Mouse (Mus musculus) hindbrain, embryonic 10.5 days (tissue): ENCODE data around the gene Usp28. TPM values are rescaled to one million over a fixed set of nuclear protein-coding genes. Genes with fewer than 3 reads are reported as not detected.
"Not testable (repeated sequence)": the region's sequence is repeated elsewhere in the genome, so short reads cannot be mapped to it uniquely, and the experiment has no call there.

Experiments used
- DNase-seq: peaks from one replicate; pipeline ENCODE4 v3.0.0-alpha.2; 2017; ENCODE audit warnings: low spot score
- H3K27ac ChIP-seq: fragments of 300-500 bp; sonication (generic); 2 replicates; pipeline ENCODE4 v1.5.1; 2016; ENCODE audit warnings: mild to moderate bottlenecking, moderate library complexity
- H3K27me3 ChIP-seq: fragments of 300-500 bp; sonication (generic); 2 replicates; pipeline ENCODE4 v1.6.1; 2016; ENCODE audit warnings: mild to moderate bottlenecking; ENCODE audit not compliant: poor library complexity, insufficient read depth, severe bottlenecking
- H3K36me3 ChIP-seq: fragments of 300-500 bp; sonication (generic); 2 replicates; pipeline ENCODE4 v1.6.1; 2016; ENCODE audit warnings: mild to moderate bottlenecking, moderate library complexity
- H3K4me1 ChIP-seq: fragments of 300-500 bp; sonication (generic); replicated peaks from 2 replicates; pipeline ENCODE4 v1.6.1; 2016; ENCODE audit warnings: mild to moderate bottlenecking
- H3K4me3 ChIP-seq: fragments of 300-500 bp; sonication (generic); 2 replicates; pipeline ENCODE4 v1.5.1; 2016; ENCODE audit warnings: mild to moderate bottlenecking, moderate library complexity
- H3K9me3 ChIP-seq: fragments of 300-500 bp; sonication (generic); 2 replicates; pipeline ENCODE4 v1.6.1; 2016; ENCODE audit warnings: mild to moderate bottlenecking, moderate library complexity
- WGBS: fragments of 180-500 bp; shearing (Covaris S2); methylation state at CpG from one replicate; pipeline ENCODE4 v1.1.7; 2016; 5-methylcytosine and 5-hydroxymethylcytosine counted together
- polyA plus RNA-seq: library from polyadenylated mRNA; unstranded; fragments of >200 nt; fragmentation: Nextera tagmentation; extraction: Ambion mirVana; gene quantifications from 2 replicates; pipeline ENCODE4 v1.2.1, GENCODE M21; 2016

The Usp28 gene
- polyA plus RNA-seq: 44.1 and 55.4 TPM in 2 replicates

- Histone ChIP-seq H3K4me1 (peaks cover 37% of the 10 kb centered on the region), H3K9me3 (no peaks in the 10 kb centered on the region), H3K36me3 (peaks cover 11% of the 10 kb centered on the region), H3K27ac (peak within 1 kb of the TSS; percentile 92), H3K4me3 (peak within 1 kb of the TSS; percentile 79), H3K27me3 (no peaks in the 10 kb centered on the region)
- WGBS: under 1% methylated on average over 94 of the region's 94 CpGs
- DNase-seq: peak; percentile 99
These were observed at the start of gene Usp28 for GRCm38 (mm10) chr9:48984845-48985707. TSS of gene Usp28 (plus strand) at chr9:48985375.

DNA sequence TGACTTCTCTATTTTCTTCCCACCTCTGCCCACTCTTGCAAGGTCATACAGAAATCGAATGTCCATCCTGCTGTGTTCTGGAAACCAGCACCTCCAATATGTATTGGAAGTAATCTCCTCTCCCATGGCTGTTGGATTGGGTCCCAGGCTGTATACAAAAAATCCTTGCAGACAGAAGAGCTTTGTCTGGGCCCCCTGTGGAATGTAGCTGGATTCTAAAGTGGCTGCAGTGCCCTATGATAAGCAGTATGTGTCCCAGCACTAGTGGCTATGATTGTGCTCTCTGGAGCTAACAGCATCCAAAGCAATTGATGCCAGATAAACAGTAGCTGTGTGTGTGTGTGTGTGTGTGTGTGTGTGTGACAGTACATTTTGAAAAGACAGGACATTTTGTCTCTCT is 42.8 kb upstream of the Usp28 start:
- Histone ChIP-seq H3K4me3 (no peak overlapping the region), H3K9me3 (no peaks in the 10 kb centered on the region), H3K27me3 (no peaks in the 10 kb centered on the region), H3K27ac (no peak overlapping the region), H3K36me3 (no peaks in the 10 kb centered on the region), H3K4me1 (no peaks in the 10 kb centered on the region)
- 88% methylated on average over 1 of the region's 1 CpGs for WGBS
- no peak for DNase-seq

DNA sequence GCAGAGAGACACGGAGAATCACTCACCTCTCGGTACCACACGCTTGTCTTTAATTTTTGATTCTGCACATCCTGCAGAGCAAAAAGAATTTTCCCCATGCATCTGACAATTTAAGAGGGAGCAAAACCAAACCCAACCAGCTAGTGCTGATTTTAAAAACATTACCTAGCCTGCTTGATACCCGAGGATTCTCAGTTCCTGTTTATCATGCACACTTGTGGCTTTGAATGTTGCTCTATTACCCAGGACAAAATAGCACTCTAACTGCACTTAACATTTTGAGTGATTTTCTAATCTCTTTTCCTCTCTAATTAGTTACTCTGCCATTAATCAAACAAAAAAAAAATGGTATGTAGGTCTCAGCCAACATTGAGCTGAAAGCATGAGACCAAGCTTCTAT is 37.6 kb upstream of the Usp28 start:
- Histone ChIP-seq H3K27ac (no peak overlapping the region), H3K9me3 (no peaks in the 10 kb centered on the region), H3K36me3 (no peaks in the 10 kb centered on the region), H3K4me1 (no peaks in the 10 kb centered on the region), H3K4me3 (no peak overlapping the region), H3K27me3 (no peaks in the 10 kb centered on the region)
- DNase-seq: no peak
- 93% methylated on average over 4 of the region's 4 CpGs for WGBS

DNA sequence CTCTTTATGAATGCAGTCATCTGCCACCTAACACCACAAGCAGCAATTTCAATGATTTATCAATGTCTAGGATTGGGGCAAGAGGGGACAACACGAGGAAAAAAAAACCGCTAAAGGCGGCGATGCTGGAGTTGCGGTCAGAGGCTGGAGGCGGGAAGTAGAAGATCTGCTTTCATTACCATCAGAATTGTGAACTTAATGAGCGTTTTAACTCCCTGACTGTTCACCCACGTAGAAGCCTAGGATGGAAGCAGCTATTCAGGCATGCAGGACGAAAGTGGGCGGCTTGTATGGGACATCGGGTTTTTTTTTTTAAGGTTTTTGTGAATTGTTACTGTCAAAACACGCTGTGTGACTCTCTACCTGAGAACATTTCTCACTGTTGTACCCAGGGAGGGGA is 23.9 kb upstream of the Usp28 start:
- DNase-seq: no peak
- Histone ChIP-seq H3K4me1 (peaks cover 14% of the 10 kb centered on the region), H3K27me3 (peaks cover 16% of the 10 kb centered on the region), H3K36me3 (no peaks in the 10 kb centered on the region), H3K4me3 (peak overlapping the region; percentile 20; the same call in 1 of the 2 replicates), H3K9me3 (no peaks in the 10 kb centered on the region), H3K27ac (no peak overlapping the region)
- WGBS: 32% methylated on average over 12 of the region's 12 CpGs

- no peak for DNase-seq
- peaks cover 14% of the 10 kb centered on the region for H3K4me1 ChIP-seq
- H3K36me3 ChIP-seq: no peaks in the 10 kb centered on the region
- no peaks in the 10 kb centered on the region for H3K9me3 ChIP-seq
- no peak overlapping the region for H3K4me3 ChIP-seq
- peaks cover 16% of the 10 kb centered on the region for H3K27me3 ChIP-seq
- no peak overlapping the region for H3K27ac ChIP-seq
- WGBS: 51% methylated on average over 7 of the region's 7 CpGs
These were observed 23.0 kb upstream of the Usp28 start for GRCm38 (mm10) chr9:48962131-48962530.

- WGBS: 70% methylated on average over 7 of the region's 7 CpGs
- no peak for DNase-seq
- Histone ChIP-seq H3K36me3 (no peaks in the 10 kb centered on the region), H3K27me3 (peaks cover 16% of the 10 kb centered on the region), H3K4me3 (no peak within 1 kb of the TSS), H3K27ac (no peak within 1 kb of the TSS), H3K4me1 (peaks cover 14% of the 10 kb centered on the region), H3K9me3 (no peaks in the 10 kb centered on the region)
These were observed 20.6 kb upstream of the Usp28 start, which contains the start of gene Htr3b for GRCm38 (mm10) chr9:48964587-48965040. TSS of gene Htr3b (minus strand) at chr9:48964990.

DNA sequence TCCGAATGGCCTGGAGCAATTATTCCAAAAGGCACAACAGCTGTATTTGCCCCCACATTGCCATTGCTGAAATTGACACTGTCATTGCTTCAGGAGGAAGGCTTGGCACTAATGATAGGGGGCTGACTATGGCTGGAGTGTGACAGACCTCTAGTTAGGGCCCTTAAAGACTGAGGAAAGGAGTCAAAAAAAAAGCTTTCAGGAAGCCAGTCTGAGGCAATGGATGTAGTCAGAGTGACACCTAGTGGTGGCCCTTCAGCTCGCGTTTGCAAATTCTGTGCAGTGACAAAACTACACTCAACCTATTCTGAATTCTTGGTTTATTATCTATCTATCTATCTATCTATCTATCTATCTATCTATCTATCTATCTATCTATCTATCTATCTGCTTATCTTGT is 12.7 kb upstream of the Usp28 start:
- Histone ChIP-seq H3K27me3 (no peaks in the 10 kb centered on the region), H3K4me3 (no peak overlapping the region), H3K9me3 (no peaks in the 10 kb centered on the region), H3K36me3 (no peaks in the 10 kb centered on the region), H3K4me1 (no peaks in the 10 kb centered on the region), H3K27ac (no peak overlapping the region)
- 32% methylated on average over 3 of the region's 3 CpGs for WGBS
- DNase-seq: peak; percentile 38

GRCm38 (mm10) chr9:48976661-48977355 is 8.4 kb upstream of the Usp28 start:
- Histone ChIP-seq H3K27me3 (no peaks in the 10 kb centered on the region), H3K4me1 (no peaks in the 10 kb centered on the region), H3K4me3 (no peak overlapping the region), H3K9me3 (no peaks in the 10 kb centered on the region), H3K36me3 (no peaks in the 10 kb centered on the region), H3K27ac (no peak overlapping the region)
- DNase-seq: no peak
- WGBS: 84% methylated on average over 6 of the region's 6 CpGs

- Histone ChIP-seq H3K4me3 (no peak overlapping the region), H3K27me3 (no peaks in the 10 kb centered on the region), H3K4me1 (peaks cover 8% of the 10 kb centered on the region; the same call in 1 of the 2 replicates), H3K36me3 (0 out of 2 replicates have a peak, but pooled peaks cover 2% of the 10 kb centered on the region), H3K9me3 (no peaks in the 10 kb centered on the region), H3K27ac (no peak overlapping the region)
- DNase-seq: no peak
- WGBS: 82% methylated on average over 5 of the region's 5 CpGs
These were observed 4.8 kb upstream of the Usp28 start for GRCm38 (mm10) chr9:48980371-48980770.

GRCm38 (mm10) chr9:48980781-48981180 is 4.4 kb upstream of the Usp28 start:
- Histone ChIP-seq H3K9me3 (no peaks in the 10 kb centered on the region), H3K4me3 (no peak overlapping the region), H3K36me3 (0 out of 2 replicates have a peak, but pooled peaks cover 2% of the 10 kb centered on the region), H3K27ac (no peak overlapping the region), H3K27me3 (no peaks in the 10 kb centered on the region), H3K4me1 (peaks cover 8% of the 10 kb centered on the region; the same call in 1 of the 2 replicates)
- no peak for DNase-seq
- WGBS: 85% methylated on average over 3 of the region's 3 CpGs

- Histone ChIP-seq H3K4me3 (no peak overlapping the region), H3K4me1 (peaks cover 14% of the 10 kb centered on the region), H3K27me3 (no peaks in the 10 kb centered on the region), H3K27ac (no peak overlapping the region), H3K36me3 (0 out of 2 replicates have a peak, but pooled peaks cover 2% of the 10 kb centered on the region), H3K9me3 (no peaks in the 10 kb centered on the region)
- no peak for DNase-seq
These were observed 3.3 kb upstream of the Usp28 start for GRCm38 (mm10) chr9:48981827-48982226.

- H3K4me3 ChIP-seq, H3K9me3 ChIP-seq, H3K27me3 ChIP-seq, H3K27ac ChIP-seq, H3K36me3 ChIP-seq, DNase-seq: not testable (repeated sequence)
- H3K4me1 ChIP-seq: peaks cover 34% of the 10 kb centered on the region
- 94% methylated on average over 6 of the region's 6 CpGs for WGBS
These were observed 1.4 kb upstream of the Usp28 start for GRCm38 (mm10) chr9:48983801-48984200.

GRCm38 (mm10) chr9:48984320-48984844 is 793 bp upstream of the Usp28 start:
- Histone ChIP-seq H3K4me3 (peak overlapping the region; percentile 79), H3K27ac (peak overlapping the region; percentile 92), H3K27me3 (no peaks in the 10 kb centered on the region), H3K9me3 (no peaks in the 10 kb centered on the region), H3K4me1 (peaks cover 37% of the 10 kb centered on the region), H3K36me3 (0 out of 2 replicates have a peak, but pooled peaks cover 5% of the 10 kb centered on the region)
- no peak for DNase-seq
- 44% methylated on average over 8 of the region's 8 CpGs for WGBS
